Mouse (Mus musculus) heart, adult 2 months (tissue): Measurements from ENCODE around the gene Wdr61.

Experiments used
- CTCF ChIP-seq: fragments of 200-600 bp; IDR thresholded peaks from 2 replicates; pipeline ENCODE4 v1.8.1; 2022; ENCODE audit warnings: antibody characterized with exemption, mild to moderate bottlenecking, moderate library complexity
- EP300 ChIP-seq: fragments of 200-500 bp; IDR thresholded peaks from 2 replicates; pipeline ENCODE4 v1.6.1; 2011; ENCODE audit warnings: low read depth, low read length, control low read depth; ENCODE audit not compliant: insufficient read depth
- POLR2A ChIP-seq: fragments of 200-500 bp; IDR thresholded peaks from 2 replicates; pipeline ENCODE4 v1.6.1; 2011; ENCODE audit warnings: mild to moderate bottlenecking, low read depth, low read length, control low read depth; ENCODE audit not compliant: insufficient read depth

DNA sequence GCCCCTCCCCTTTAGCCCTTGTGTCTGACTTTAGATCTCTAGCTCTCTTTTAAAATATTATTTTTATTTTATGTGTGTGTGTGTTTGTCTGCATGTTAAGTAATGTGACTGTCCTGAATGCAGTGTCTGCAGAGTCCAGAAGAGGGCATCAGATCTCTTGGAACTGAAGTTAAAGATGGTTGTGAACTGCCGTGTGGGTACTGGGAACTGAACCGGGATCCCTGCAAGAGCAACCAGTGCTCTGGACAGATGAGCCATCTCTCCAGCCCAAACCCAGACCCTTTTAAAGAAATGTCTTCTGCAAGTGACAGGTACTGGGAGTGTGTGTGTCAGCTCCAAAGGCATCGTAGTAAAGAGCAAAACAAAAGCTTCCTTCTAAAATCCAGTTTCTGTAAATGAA, 68.2 kb downstream of the Wdr61 start:
- no peak for TF ChIP-seq CTCF
- no peak for TF ChIP-seq EP300
- no peak for TF ChIP-seq POLR2A
